Mouse (Mus musculus): Measurements from ENCODE around the gene Chrm3. TPM values are rescaled to one million over a fixed set of nuclear protein-coding genes. Genes with fewer than 3 reads are reported as not detected.

The Chrm3 gene
- 0.93 TPM for polyA plus RNA-seq (2015; fragmentation: Illumina TruSeq; extraction: RNeasy Lipid Tissue Mini Kit (QIAGEN cat#74804); ENCODE audit: insufficient read depth, low replicate concordance)

GRCm38 (mm10) chr13:10360777-10361176 is at the start of gene Chrm3:
Gene Chrm3, minus strand, starts transcription at chr13:10360847.

